Mouse (Mus musculus) left cerebral cortex, adult 2 months (tissue): ENCODE results near the gene Olfr780. TPM values are rescaled to one million over a fixed set of nuclear protein-coding genes. Genes with fewer than 3 reads are reported as not detected.
"Not testable (repeated sequence)": the region's sequence is repeated elsewhere in the genome, so short reads cannot be mapped to it uniquely, and the experiment has no call there.

Experiments
- DNase-seq, 2 experiments: peaks; one replicate each; pipeline ENCODE4 v3.0.0; 2021 to 2022; ENCODE audit warnings: low spot score in 2 of 2, mixed read lengths in 1 of 2; ENCODE audit errors: extremely low spot score in 1 of 2
- H3K27ac ChIP-seq: fragments of 200-600 bp; 2 replicates; pipeline ENCODE4 v1.8.1; 2022
- H3K4me3 ChIP-seq: fragments of 200-600 bp; 2 replicates; pipeline ENCODE4 v1.8.1; 2022
- CTCF ChIP-seq: fragments of 200-600 bp; IDR thresholded peaks from 2 replicates; pipeline ENCODE4 v1.8.1; 2022; ENCODE audit warnings: antibody characterized with exemption, mild to moderate bottlenecking, moderate library complexity
- intact Hi-C: fragments of 180-260 bp; cut with DNase I; formaldehyde crosslinking; loops from one replicate; pipeline ENCODE4 v1.15.1; 2025
- long read RNA-seq, 2 experiments: library from polyadenylated mRNA; stranded (forward); transcript quantifications; one replicate each; pipeline ENCODE4 v2.0.0; 2021; ENCODE audit warnings: borderline mapping rate in 2 of 2
- total RNA-seq, 2 experiments: library from RNA; stranded (reverse); gene quantifications; 2 replicates each; pipeline ENCODE4 v1.2.3; 2021

The Olfr780 gene
- not detected for total RNA-seq
- long read RNA-seq, experiment 1: 0 reads
- long read RNA-seq, experiment 2: 0 reads

- no peak within 1 kb of the TSS for H3K27ac ChIP-seq
- no peak for DNase-seq
- no peak within 1 kb of the TSS for H3K4me3 ChIP-seq
- TF ChIP-seq CTCF: no peak
- intact Hi-C loops: no loop called here
Observed at GRCm38 (mm10) chr10:129317817-129318216, at the start of gene Olfr780. Gene Olfr780, plus strand, starts transcription at chr10:129318117.

- no peak within 1 kb of the TSS for H3K27ac ChIP-seq
- intact Hi-C loops: no loop called here
- no peak within 1 kb of the TSS for H3K4me3 ChIP-seq
- no peak for DNase-seq
- TF ChIP-seq CTCF: no peak
Observed at GRCm38 (mm10) chr10:129271081-129271535, 46.8 kb upstream of the Olfr780 start, which contains the start of gene Olfr777. Gene Olfr777, minus strand, starts transcription at chr10:129271485.

GRCm38 (mm10) chr10:129312973-129313372, 4.9 kb upstream of the Olfr780 start:
- DNase-seq, intact Hi-C loops: not testable (repeated sequence)

GRCm38 (mm10) chr10:129313521-129313920, 4.4 kb upstream of the Olfr780 start:
- H3K27ac ChIP-seq, H3K4me3 ChIP-seq, DNase-seq, intact Hi-C loops: not testable (repeated sequence)

More at GRCm38 (mm10) chr10:129312973-129313372, 4.9 kb upstream of the Olfr780 start:
- H3K4me3 ChIP-seq, H3K27ac ChIP-seq: not testable (repeated sequence)

- TF ChIP-seq CTCF: no peak
- no peak within 1 kb of the TSS for H3K4me3 ChIP-seq
- no peak for DNase-seq
- no peak within 1 kb of the TSS for H3K27ac ChIP-seq
- intact Hi-C loops: no loop called here
Observed at GRCm38 (mm10) chr10:129328554-129328953, 10.6 kb downstream of the Olfr780 start, which contains the start of gene Olfr781. Gene Olfr781, plus strand, starts transcription at chr10:129328854.

GRCm38 (mm10) chr10:129348550-129348949, 30.6 kb downstream of the Olfr780 start, which contains the start of gene Olfr782:
Gene Olfr782, plus strand, starts transcription at chr10:129348850.
- no peak within 1 kb of the TSS for H3K27ac ChIP-seq
- intact Hi-C loops: no loop called here
- H3K4me3 ChIP-seq: no peak within 1 kb of the TSS
- no peak for DNase-seq
- TF ChIP-seq CTCF: no peak

GRCm38 (mm10) chr10:129352475-129352874, 34.6 kb downstream of the Olfr780 start:
- intact Hi-C loops, H3K27ac ChIP-seq, DNase-seq, H3K4me3 ChIP-seq: not testable (repeated sequence)

- not testable (repeated sequence) for H3K27ac ChIP-seq
Observed at GRCm38 (mm10) chr10:129356496-129356895, 38.6 kb downstream of the Olfr780 start.

GRCm38 (mm10) chr10:129357307-129357706, 39.4 kb downstream of the Olfr780 start:
- intact Hi-C loops: no loop called here
- Histone ChIP-seq H3K4me3 (no peak overlapping the region), H3K27ac (no peak overlapping the region)
- TF ChIP-seq CTCF: no peak
- no peak for DNase-seq

More at GRCm38 (mm10) chr10:129356496-129356895, 38.6 kb downstream of the Olfr780 start:
- DNase-seq, H3K4me3 ChIP-seq, intact Hi-C loops: not testable (repeated sequence)

Other genes starting within 250 kb of the Olfr780 start
- not detected for gene Olfr766-ps1, start 249.1 kb upstream of the Olfr780 start, total RNA-seq
- not detected for gene Olfr767, start 235.2 kb upstream of the Olfr780 start, total RNA-seq
- not detected for gene Olfr768, start 218.7 kb upstream of the Olfr780 start, total RNA-seq
- gene Olfr769, start 200.3 kb upstream of the Olfr780 start, total RNA-seq: not detected
- not detected for gene Olfr770, start 179.1 kb upstream of the Olfr780 start, total RNA-seq
- gene Olfr771, start 153.4 kb upstream of the Olfr780 start, total RNA-seq: not detected
- gene Olfr772, start 140.2 kb upstream of the Olfr780 start, total RNA-seq: not detected
- not detected for gene Olfr773, start 130.7 kb upstream of the Olfr780 start, total RNA-seq
- gene Olfr774, start 81.9 kb upstream of the Olfr780 start, total RNA-seq: not detected
- under 1 TPM; 0.09 to 0.16 TPM for gene Olfr775, start 69.7 kb upstream of the Olfr780 start, total RNA-seq
- not detected for gene Olfr776, start 59.0 kb upstream of the Olfr780 start, total RNA-seq
- not detected for gene Olfr777, start 46.6 kb upstream of the Olfr780 start, total RNA-seq
- not detected for gene Olfr781, start 10.7 kb downstream of the Olfr780 start, total RNA-seq
- gene Olfr782, start 30.7 kb downstream of the Olfr780 start, total RNA-seq: not detected
- gene Olfr784, start 66.0 kb downstream of the Olfr780 start, total RNA-seq: under 1 TPM in 1 of 2 experiments, not detected in 1; 0.21 TPM
- gene Olfr785, start 87.3 kb downstream of the Olfr780 start, total RNA-seq: not detected
- not detected for gene Olfr786, start 109.2 kb downstream of the Olfr780 start, total RNA-seq
- gene Olfr787, start 143.7 kb downstream of the Olfr780 start, total RNA-seq: not detected
- not detected for gene Olfr788, start 152.9 kb downstream of the Olfr780 start, total RNA-seq
- not detected for gene Olfr789, start 166.6 kb downstream of the Olfr780 start, total RNA-seq
- gene Olfr790, start 180.4 kb downstream of the Olfr780 start, total RNA-seq: not detected
- not detected for gene Olfr791, start 203.7 kb downstream of the Olfr780 start, total RNA-seq
- not detected for gene Olfr792, start 221.0 kb downstream of the Olfr780 start, total RNA-seq
- gene Olfr794, start 249.5 kb downstream of the Olfr780 start, total RNA-seq: not detected